Mouse (Mus musculus) heart, postnatal 0 days (tissue): ENCODE measurements around the gene Piga.

Experiments
- CTCF ChIP-seq: IDR thresholded peaks from 2 replicates; pipeline ENCODE4 v1.5.1; 2016; ENCODE audit warnings: antibody characterized with exemption, control low read depth, low read depth
- EP300 ChIP-seq: IDR thresholded peaks from 2 replicates; pipeline ENCODE4 v1.6.1; 2016; ENCODE audit warnings: antibody characterized with exemption, low read depth

- TF ChIP-seq CTCF (no peak), EP300 (no peak)
These were observed 49.0 kb upstream of the Piga start for GRCm38 (mm10) chrX:164370576-164370975.
